Mouse (Mus musculus): Measurements from ENCODE around the gene Eif2b4. TPM values are rescaled to one million over a fixed set of nuclear protein-coding genes. Genes with fewer than 3 reads are reported as not detected.

Eif2b4 gene
- polyA plus RNA-seq, 1 experiment, result 33.2 TPM

GRCm38 (mm10) chr5:31154152-31154553, 39.1 kb downstream of the Eif2b4 start, which contains the start of gene Mpv17:
Gene Mpv17, minus strand, starts transcription at chr5:31154251.
- peak; percentile 70 for DNase-seq (ENCODE audit: low spot score)

DNA sequence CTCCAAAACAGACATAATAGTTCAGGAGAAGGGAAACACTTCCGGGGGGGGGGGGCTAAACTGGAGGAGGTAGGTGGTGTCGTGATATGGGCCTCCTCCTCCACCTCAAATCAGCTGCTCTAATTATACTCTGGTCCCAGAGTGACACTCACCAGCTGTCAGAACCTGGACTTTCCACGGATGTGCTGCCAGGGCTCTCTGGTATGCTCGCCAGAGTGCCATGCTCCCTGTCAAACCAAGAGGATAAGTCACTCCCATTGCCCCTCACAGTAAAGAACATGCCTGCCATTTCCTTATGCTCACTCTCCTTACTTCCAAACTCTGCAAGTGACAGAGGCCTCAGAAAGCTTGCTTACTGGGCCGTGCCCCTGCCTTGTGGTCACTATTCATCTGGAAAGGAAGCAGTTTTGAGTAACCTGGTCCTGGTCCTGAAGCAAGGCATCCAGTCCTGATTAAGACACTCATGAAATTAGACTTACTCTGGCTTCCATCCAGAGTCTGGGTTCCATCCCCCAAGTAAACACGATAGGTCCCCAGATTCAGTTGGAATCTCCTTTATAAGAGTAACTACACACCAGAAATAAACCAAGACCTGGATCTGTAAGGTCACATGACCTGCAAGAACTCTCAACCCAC, 39.6 kb downstream of the Eif2b4 start:
- no peak for DNase-seq (ENCODE audit: low spot score)

DNA sequence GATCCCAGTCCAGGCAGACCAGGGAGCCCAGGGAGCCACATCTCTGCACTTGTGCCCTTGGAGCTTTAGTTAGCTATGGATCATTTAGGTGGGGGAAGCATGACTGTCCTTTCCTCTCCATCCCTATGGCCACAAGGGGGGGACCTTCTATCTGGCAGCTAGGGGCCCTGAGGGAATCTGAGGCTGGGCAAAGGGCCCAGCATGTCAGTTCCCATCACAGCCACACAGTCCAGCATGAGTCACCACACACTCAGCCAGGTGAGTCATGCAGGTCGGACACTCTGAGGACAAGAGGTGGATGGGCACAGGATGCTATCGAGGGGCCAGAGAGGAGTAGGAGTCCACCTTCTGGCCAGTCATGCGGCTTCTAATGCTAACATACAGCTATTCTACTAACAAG, 41.5 kb downstream of the Eif2b4 start:
- no peak for DNase-seq (ENCODE audit: low spot score)

GRCm38 (mm10) chr5:31149781-31150180, 43.4 kb downstream of the Eif2b4 start:
- DNase-seq (ENCODE audit: low spot score), result no peak

- no peak for DNase-seq (ENCODE audit: low spot score)
These were observed 54.2 kb downstream of the Eif2b4 start for GRCm38 (mm10) chr5:31138968-31139425.

- DNase-seq (ENCODE audit: low spot score), result no peak
These were observed 54.8 kb downstream of the Eif2b4 start, which contains the start of gene Ucn for GRCm38 (mm10) chr5:31138241-31138967. Gene Ucn, minus strand, starts transcription at chr5:31138829.

GRCm38 (mm10) chr5:31137658-31138057, 55.6 kb downstream of the Eif2b4 start:
- no peak for DNase-seq (ENCODE audit: low spot score)

Other genes with a start within 250 kb of the Eif2b4 start
- 14.0 and 15.0 TPM in 2 replicates for gene Cgref1, start 247.8 kb downstream of the Eif2b4 start, polyA plus RNA-seq (2012; rRNA removed)
- gene Preb, start 233.1 kb downstream of the Eif2b4 start, polyA plus RNA-seq (2012; rRNA removed), result 166 and 214 TPM in 2 replicates
- gene Tcf23, start 224.8 kb downstream of the Eif2b4 start, polyA plus RNA-seq (2012; rRNA removed), result 0.50 and 0.66 TPM in 2 replicates
- gene Atraid, start 145.1 kb downstream of the Eif2b4 start, polyA plus RNA-seq (2012; rRNA removed), result 162 and 174 TPM in 2 replicates
- 19.4 and 21.3 TPM in 2 replicates for gene Slc5a6, start 144.5 kb downstream of the Eif2b4 start, polyA plus RNA-seq (2012; rRNA removed)
- 14.6 and 14.8 TPM in 2 replicates for gene Cad, start 138.7 kb downstream of the Eif2b4 start, polyA plus RNA-seq (2012; rRNA removed)
- gene Dnajc5g, start 87.1 kb downstream of the Eif2b4 start, polyA plus RNA-seq (2012; rRNA removed), result not detected in 2 replicates
- 0.04 TPM in 1 of 2 replicates, not detected in the other for gene Slc30a3, start 85.2 kb downstream of the Eif2b4 start, polyA plus RNA-seq (2012; rRNA removed)
- not detected in 2 replicates for gene Trim54, start 76.7 kb downstream of the Eif2b4 start, polyA plus RNA-seq (2012; rRNA removed)
- not detected in 2 replicates for gene Ucn, start 54.6 kb downstream of the Eif2b4 start, polyA plus RNA-seq (2012; rRNA removed)
- 98.9 and 117 TPM in 2 replicates for gene Mpv17, start 39.2 kb downstream of the Eif2b4 start, polyA plus RNA-seq (2012; rRNA removed)
- 1.5 and 1.7 TPM in 2 replicates for gene Gm29609, start 13.5 kb downstream of the Eif2b4 start, polyA plus RNA-seq (2012; rRNA removed)
- gene Gtf3c2, start 13.3 kb downstream of the Eif2b4 start, polyA plus RNA-seq (2012; rRNA removed), result 78.9 and 87.0 TPM in 2 replicates
- gene Snx17, start 203 bp downstream of the Eif2b4 start, polyA plus RNA-seq (2012; rRNA removed), result 93.5 and 93.8 TPM in 2 replicates
- gene Zfp513, start 8.9 kb upstream of the Eif2b4 start, polyA plus RNA-seq (2012; rRNA removed), result 29.3 and 37.0 TPM in 2 replicates
- 67.0 and 73.4 TPM in 2 replicates for gene Ppm1g, start 27.3 kb upstream of the Eif2b4 start, polyA plus RNA-seq (2012; rRNA removed)
- 114 and 127 TPM in 2 replicates for gene Nrbp1, start 47.4 kb upstream of the Eif2b4 start, polyA plus RNA-seq (2012; rRNA removed)
- gene Gm9970, start 47.8 kb upstream of the Eif2b4 start, polyA plus RNA-seq (2012; rRNA removed), result 0.28 and 0.37 TPM in 2 replicates
- gene Krtcap3, start 58.3 kb upstream of the Eif2b4 start, polyA plus RNA-seq (2012; rRNA removed), result 40.9 and 56.9 TPM in 2 replicates
- gene Ift172, start 97.7 kb upstream of the Eif2b4 start, polyA plus RNA-seq (2012; rRNA removed), result 36.1 and 39.8 TPM in 2 replicates
- 14.7 and 17.6 TPM in 2 replicates for gene Fndc4, start 102.7 kb upstream of the Eif2b4 start, polyA plus RNA-seq (2012; rRNA removed)
- gene Gckr, start 104.0 kb upstream of the Eif2b4 start, polyA plus RNA-seq (2012; rRNA removed), result 0.29 and 0.39 TPM in 2 replicates